Mouse (Mus musculus) liver, embryonic 16.5 days (tissue): ENCODE measurements around the gene Serpinb1c. TPM values are rescaled to one million over a fixed set of nuclear protein-coding genes. Genes with fewer than 3 reads are reported as not detected.
"Not testable (repeated sequence)": the region's sequence is repeated elsewhere in the genome, so short reads cannot be mapped to it uniquely, and the experiment has no call there.

Experiments
- ATAC-seq: fragments of 200-750 bp; cut with Nextera tagmentation; 2 replicates; pipeline ENCODE4 v1.8.0; 2017; ENCODE audit warnings: low read depth, mild to moderate bottlenecking, moderate number of reproducible peaks, moderate library complexity
- H3K27ac ChIP-seq: fragments of 300-500 bp; sonication (generic); 2 replicates; pipeline ENCODE4 v1.5.1; 2014; ENCODE audit warnings: mild to moderate bottlenecking, low read length
- H3K27me3 ChIP-seq: fragments of 300-500 bp; sonication (generic); 2 replicates; pipeline ENCODE4 v1.6.1; 2014; ENCODE audit warnings: low read depth, low read length, mixed read lengths; ENCODE audit not compliant: control insufficient read depth, insufficient read depth
- H3K36me3 ChIP-seq: fragments of 300-500 bp; sonication (generic); 2 replicates; pipeline ENCODE4 v1.6.1; 2014; ENCODE audit warnings: mild to moderate bottlenecking; ENCODE audit not compliant: control insufficient read depth, insufficient read depth
- H3K4me1 ChIP-seq: fragments of 300-500 bp; sonication (generic); 2 replicates; pipeline ENCODE4 v1.6.1; 2014; ENCODE audit warnings: low read depth, low read length, mixed read lengths; ENCODE audit not compliant: control insufficient read depth
- H3K4me2 ChIP-seq: fragments of 300-500 bp; sonication (generic); 2 replicates; pipeline ENCODE4 v1.6.1; 2014; ENCODE audit warnings: low read depth, low read length, mixed read lengths
- H3K4me3 ChIP-seq: fragments of 300-500 bp; sonication (generic); 2 replicates; pipeline ENCODE4 v1.5.1; 2014; ENCODE audit warnings: low read depth, mild to moderate bottlenecking, low read length
- H3K9ac ChIP-seq: fragments of 300-500 bp; sonication (generic); 2 replicates; pipeline ENCODE4 v1.6.1; 2014; ENCODE audit warnings: low read depth, low read length
- H3K9me3 ChIP-seq: fragments of 300-500 bp; sonication (generic); replicated peaks from 2 replicates; pipeline ENCODE4 v1.6.1; 2016; ENCODE audit warnings: low read length; ENCODE audit not compliant: control insufficient read depth
- WGBS: fragments of 180-500 bp; shearing (Covaris S2); extraction: QIAGEN DNeasy Blood & Tissue Kit; methylation state at CpG from one replicate; pipeline ENCODE4 v1.1.7; 2014; ENCODE audit not compliant: insufficient replicate concordance; 5-methylcytosine and 5-hydroxymethylcytosine counted together
- polyA plus RNA-seq: library from polyadenylated mRNA; unstranded; fragments of >200 nt; fragmentation: Nextera tagmentation; extraction: Ambion mirVana; gene quantifications from 2 replicates; pipeline ENCODE4 v1.2.1, GENCODE M21; 2015

The Serpinb1c gene
- polyA plus RNA-seq, 1 experiment from 2014 or later: not detected

GRCm38 (mm10) chr13:32868843-32869242 is 29.2 kb downstream of the Serpinb1c start:
- H3K9me3 ChIP-seq: no peaks in the 10 kb centered on the region
- no peak overlapping the region for H3K9ac ChIP-seq
- no peak overlapping the region for H3K27ac ChIP-seq
- H3K27me3 ChIP-seq: no peaks in the 10 kb centered on the region
- ATAC-seq: no peak
- whole genome bisulfite sequencing: 30% methylated on average over 5 of the region's 5 CpGs
- H3K4me3 ChIP-seq: no peak overlapping the region
- H3K4me2 ChIP-seq: no peak overlapping the region
- no peaks in the 10 kb centered on the region for H3K4me1 ChIP-seq
- no peaks in the 10 kb centered on the region for H3K36me3 ChIP-seq

- 35% methylated on average over 4 of the region's 4 CpGs for WGBS
- H3K27me3 ChIP-seq, ATAC-seq, H3K4me3 ChIP-seq, H3K4me1 ChIP-seq, H3K27ac ChIP-seq, H3K36me3 ChIP-seq, H3K9ac ChIP-seq, H3K9me3 ChIP-seq, H3K4me2 ChIP-seq: not testable (repeated sequence)
These were observed 29.8 kb downstream of the Serpinb1c start for GRCm38 (mm10) chr13:32868233-32868632.

DNA sequence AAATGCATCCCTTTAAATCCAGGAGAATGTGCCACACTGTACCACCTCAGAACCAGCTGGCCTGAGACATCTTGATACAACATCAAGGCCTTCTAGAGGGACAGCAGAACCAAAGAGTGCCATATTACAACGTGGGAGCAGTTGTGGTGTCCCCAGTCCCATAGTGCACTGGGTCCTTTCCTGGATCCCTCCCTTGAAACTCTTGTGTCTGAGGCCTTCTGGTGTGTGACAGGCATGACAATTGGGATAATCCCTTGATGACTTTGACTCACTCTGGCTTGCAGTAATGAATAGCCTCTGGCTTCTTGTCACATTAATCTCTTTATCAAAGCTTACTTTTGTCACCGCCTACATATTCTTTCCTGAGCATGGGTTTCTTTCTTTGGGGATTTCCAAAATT is 31.0 kb downstream of the Serpinb1c start:
- Histone ChIP-seq H3K9ac (no peak overlapping the region), H3K4me2 (no peak overlapping the region), H3K4me1 (no peaks in the 10 kb centered on the region), H3K27ac (no peak overlapping the region), H3K27me3 (no peaks in the 10 kb centered on the region), H3K36me3 (no peaks in the 10 kb centered on the region), H3K9me3 (no peaks in the 10 kb centered on the region), H3K4me3 (no peak overlapping the region)
- 32% methylated on average over 2 of the region's 2 CpGs for WGBS
- ATAC-seq: no peak

GRCm38 (mm10) chr13:32866484-32866883 is 31.5 kb downstream of the Serpinb1c start:
- 3% methylated on average over 9 of the region's 9 CpGs for WGBS
- no peak overlapping the region for H3K4me2 ChIP-seq
- no peaks in the 10 kb centered on the region for H3K27me3 ChIP-seq
- ATAC-seq: no peak
- H3K9ac ChIP-seq: no peak overlapping the region
- no peak overlapping the region for H3K4me3 ChIP-seq
- no peak overlapping the region for H3K27ac ChIP-seq
- H3K36me3 ChIP-seq: no peaks in the 10 kb centered on the region
- H3K9me3 ChIP-seq: no peaks in the 10 kb centered on the region
- no peaks in the 10 kb centered on the region for H3K4me1 ChIP-seq

DNA sequence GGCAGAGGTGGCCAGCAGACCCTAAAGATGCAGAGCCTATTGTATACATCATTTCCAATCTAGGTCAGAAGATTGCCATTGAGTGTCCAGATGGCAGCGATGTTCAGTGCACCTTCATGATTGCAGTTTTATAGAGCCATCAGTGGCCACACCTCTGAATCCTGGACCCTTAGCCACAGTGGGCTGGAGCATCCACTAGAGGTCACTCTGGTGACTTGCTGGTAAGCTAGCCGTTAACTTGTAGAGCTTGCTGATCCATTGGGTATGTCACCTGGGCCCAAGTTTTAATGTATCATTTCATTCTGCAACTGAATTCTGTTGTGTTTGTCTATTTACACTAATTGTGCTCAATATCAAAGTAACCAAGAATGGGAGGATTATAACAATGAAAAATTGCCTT is 32.4 kb downstream of the Serpinb1c start:
- Histone ChIP-seq H3K27me3 (no peaks in the 10 kb centered on the region), H3K36me3 (no peaks in the 10 kb centered on the region), H3K27ac (no peak overlapping the region), H3K4me3 (no peak overlapping the region), H3K9ac (no peak overlapping the region), H3K9me3 (no peaks in the 10 kb centered on the region), H3K4me2 (no peak overlapping the region), H3K4me1 (no peaks in the 10 kb centered on the region)
- WGBS: 46% methylated on average over 2 of the region's 2 CpGs
- ATAC-seq: no peak

DNA sequence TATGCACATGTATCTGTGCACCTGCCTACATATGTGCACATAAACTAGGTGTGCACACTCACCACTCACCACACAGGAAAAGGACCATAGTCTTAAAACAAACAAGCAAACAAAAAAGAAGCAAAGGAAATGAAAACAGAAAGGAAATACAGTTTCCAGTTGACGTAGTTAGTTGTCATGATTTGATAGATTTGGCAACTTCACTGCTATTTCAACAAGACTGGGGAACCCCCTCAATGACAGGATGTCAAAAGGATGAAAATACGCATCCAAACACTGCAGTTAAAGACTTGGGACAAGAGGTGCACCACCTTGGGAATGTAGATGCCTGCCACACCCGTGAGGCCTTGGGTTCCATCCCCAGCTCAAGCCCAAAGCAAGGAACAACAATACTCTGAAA is 33.5 kb downstream of the Serpinb1c start:
- H3K9me3 ChIP-seq, H3K27me3 ChIP-seq, H3K27ac ChIP-seq, H3K4me1 ChIP-seq, H3K4me3 ChIP-seq, H3K9ac ChIP-seq, ATAC-seq, H3K36me3 ChIP-seq, H3K4me2 ChIP-seq: not testable (repeated sequence)
- WGBS: 61% methylated on average over 2 of the region's 3 CpGs

DNA sequence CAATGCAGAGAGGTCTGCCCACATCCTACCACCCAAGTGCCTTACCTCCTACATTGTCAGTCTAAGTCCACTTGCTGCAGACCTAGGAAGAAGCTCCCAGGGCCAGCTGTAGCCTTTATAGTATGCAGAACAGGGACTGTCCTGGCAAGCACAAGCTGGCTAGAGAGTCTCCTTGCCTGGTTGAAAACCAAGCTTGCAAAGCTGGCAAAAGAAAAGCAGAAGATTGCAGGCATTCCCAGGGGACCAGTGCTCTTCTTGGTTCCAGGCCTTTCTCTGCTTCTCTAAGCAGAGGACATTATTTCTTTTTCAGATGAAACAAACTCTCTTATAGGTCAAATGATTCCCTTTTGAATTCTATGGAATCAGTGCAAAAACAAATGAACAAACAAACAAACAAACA is 34.6 kb downstream of the Serpinb1c start:
- Histone ChIP-seq H3K9ac (no peak overlapping the region), H3K4me3 (no peak overlapping the region), H3K9me3 (no peaks in the 10 kb centered on the region), H3K4me1 (no peaks in the 10 kb centered on the region), H3K27ac (no peak overlapping the region), H3K36me3 (no peaks in the 10 kb centered on the region), H3K4me2 (no peak overlapping the region), H3K27me3 (no peaks in the 10 kb centered on the region)
- no peak for ATAC-seq

- no peaks in the 10 kb centered on the region for H3K27me3 ChIP-seq
These were observed 37.2 kb downstream of the Serpinb1c start for GRCm38 (mm10) chr13:32860821-32861220.

GRCm38 (mm10) chr13:32853073-32853472 is 44.9 kb downstream of the Serpinb1c start:
- H3K27ac ChIP-seq: no peak overlapping the region
- WGBS: 45% methylated on average over 2 of the region's 2 CpGs
- H3K4me3 ChIP-seq: no peak overlapping the region
- ATAC-seq: no peak
- H3K27me3 ChIP-seq: no peaks in the 10 kb centered on the region
- H3K9me3 ChIP-seq: no peaks in the 10 kb centered on the region
- no peaks in the 10 kb centered on the region for H3K36me3 ChIP-seq
- no peak overlapping the region for H3K4me2 ChIP-seq
- H3K4me1 ChIP-seq: no peaks in the 10 kb centered on the region; the same call in none of the 2 replicates
- no peak overlapping the region for H3K9ac ChIP-seq

More at GRCm38 (mm10) chr13:32860821-32861220, 37.2 kb downstream of the Serpinb1c start:
- Histone ChIP-seq H3K9ac (no peak overlapping the region), H3K27ac (no peak overlapping the region), H3K4me3 (no peak overlapping the region), H3K4me2 (no peak overlapping the region), H3K4me1 (no peaks in the 10 kb centered on the region), H3K9me3 (no peaks in the 10 kb centered on the region), H3K36me3 (no peaks in the 10 kb centered on the region)
- 52% methylated on average over 3 of the region's 3 CpGs for WGBS
- ATAC-seq: no peak

DNA sequence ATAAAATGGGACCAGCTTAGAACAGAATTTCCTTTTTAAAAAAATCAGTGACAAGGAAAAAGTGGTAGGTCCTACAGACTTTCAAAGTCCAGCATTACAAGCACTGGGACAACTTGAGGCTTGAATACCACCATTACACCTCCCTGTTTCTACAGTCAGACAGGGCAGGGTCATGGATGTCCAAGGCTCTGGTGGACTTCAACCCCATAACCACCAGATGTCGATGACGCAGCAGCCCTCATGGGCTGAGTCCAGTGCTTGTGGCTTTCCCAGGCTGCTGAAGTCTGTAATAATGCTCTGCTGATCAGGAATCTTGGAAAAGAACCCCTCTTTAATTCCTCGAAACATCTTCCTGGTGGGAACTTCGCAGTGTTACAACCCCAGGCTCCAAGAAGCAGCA is 45.5 kb downstream of the Serpinb1c start:
- H3K36me3 ChIP-seq: no peaks in the 10 kb centered on the region
- no peak overlapping the region for H3K4me3 ChIP-seq
- H3K9ac ChIP-seq: no peak overlapping the region
- no peaks in the 10 kb centered on the region for H3K27me3 ChIP-seq
- H3K9me3 ChIP-seq: no peaks in the 10 kb centered on the region
- ATAC-seq: no peak
- H3K27ac ChIP-seq: no peak overlapping the region
- H3K4me1 ChIP-seq: no peaks in the 10 kb centered on the region; the same call in none of the 2 replicates
- 66% methylated on average over 4 of the region's 4 CpGs for WGBS
- H3K4me2 ChIP-seq: no peak overlapping the region
